Mouse (Mus musculus) cerebellum, postnatal 4 days (tissue): ENCODE data around the gene 4930550L24Rik.

Experiments
- DNase-seq, 2 experiments: peaks; one replicate each; pipeline ENCODE4 v3.0.0; 2022; ENCODE audit warnings: low spot score in 2 of 2, mixed read lengths in 1 of 2

Gene 4930550L24Rik

DNA sequence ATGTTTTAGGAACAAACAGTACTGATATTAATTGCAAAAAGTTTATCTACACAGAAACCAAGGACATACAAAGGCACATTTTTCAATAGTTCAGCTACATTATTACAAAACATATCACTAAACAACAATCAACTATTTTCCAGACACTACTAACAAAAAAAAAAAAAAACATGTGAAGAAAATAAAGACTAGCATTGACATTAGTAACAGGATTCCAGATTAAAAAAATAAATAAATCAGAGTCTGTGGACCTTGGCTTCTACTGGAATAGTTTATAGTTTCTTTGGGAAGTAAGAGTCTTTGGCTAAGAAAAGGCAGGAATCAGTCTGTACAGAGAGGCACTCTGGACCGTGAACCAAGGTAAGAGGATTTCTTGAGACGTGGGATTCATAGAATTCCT is at the start of gene 4930550L24Rik:
Gene 4930550L24Rik, plus strand, starts transcription at position 301 of the 400 bp plus-strand sequence.
- DNase-seq, result no peak

DNA sequence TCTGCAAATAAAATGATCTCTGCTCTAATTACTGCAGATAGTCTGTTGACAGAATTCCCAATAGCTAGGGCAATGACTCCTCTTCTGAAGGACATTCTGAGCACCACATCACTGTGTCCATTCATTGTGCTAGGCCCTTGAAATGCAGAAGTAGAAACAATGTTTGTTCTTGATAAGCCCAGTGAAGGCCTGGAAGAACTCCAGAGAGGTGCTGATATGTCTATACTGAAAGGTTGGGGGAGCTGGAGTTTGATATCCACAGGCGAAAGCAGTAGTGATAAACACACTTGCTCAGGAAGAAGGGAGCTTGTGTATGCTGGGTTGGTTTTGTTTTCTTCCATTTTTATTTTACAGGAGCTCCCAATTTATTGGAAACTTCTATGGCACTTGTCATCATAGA is 8.4 kb upstream of the 4930550L24Rik start:
- DNase-seq, result no peak

DNA sequence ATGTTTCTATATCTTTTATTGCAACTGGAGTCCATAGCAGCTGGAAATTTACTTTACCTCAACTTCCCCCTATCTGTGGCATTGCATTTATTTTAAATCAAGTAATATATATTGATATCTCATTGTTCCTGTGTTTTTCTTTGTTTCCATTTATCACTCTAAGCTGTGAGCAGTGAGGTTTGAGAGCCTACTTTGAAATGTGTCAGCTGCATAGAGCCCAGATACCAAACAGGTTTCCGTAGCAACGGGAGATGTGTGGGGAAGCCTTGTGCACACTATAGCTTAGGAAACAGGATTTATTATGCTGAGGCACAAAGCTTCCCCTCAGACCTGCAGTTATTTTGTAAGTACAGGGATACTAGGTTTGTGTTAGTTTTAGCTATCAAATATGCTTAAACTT is 58.8 kb downstream of the 4930550L24Rik start:
- no peak for DNase-seq
